Mouse (Mus musculus): Measurements from ENCODE around the gene Ythdf1. TPM values are rescaled to one million over a fixed set of nuclear protein-coding genes. Genes with fewer than 3 reads are reported as not detected.

Ythdf1 gene
- 65.2 TPM for polyA plus RNA-seq (2015; fragmentation: Illumina TruSeq; extraction: RNeasy Lipid Tissue Mini Kit (QIAGEN cat#74804); ENCODE audit: insufficient read depth, low replicate concordance)

GRCm38 (mm10) chr2:180920810-180921400 is at the start of gene Ythdf1:
Gene Ythdf1, minus strand, starts transcription at chr2:180920949.

GRCm38 (mm10) chr2:180967010-180967763 is 46.4 kb upstream of the Ythdf1 start, which contains the start of gene Arfgap1:
Gene Arfgap1, plus strand, starts transcription at chr2:180967225.

GRCm38 (mm10) chr2:180954061-180955047 is 33.6 kb upstream of the Ythdf1 start, which contains the start of gene Nkain4:
Gene Nkain4, minus strand, starts transcription at chr2:180954699.

GRCm38 (mm10) chr2:180928723-180929122 is 8.0 kb upstream of the Ythdf1 start, which contains the start of gene Birc7:
Gene Birc7, plus strand, starts transcription at chr2:180929023.

Other genes with a start within 250 kb of the Ythdf1 start
- 56.4 TPM for gene Dido1, start 210.9 kb downstream of the Ythdf1 start, polyA plus RNA-seq (2015; fragmentation: Illumina TruSeq; extraction: RNeasy Lipid Tissue Mini Kit (QIAGEN cat#74804); ENCODE audit: insufficient read depth, low replicate concordance)
- gene Gid8, start 210.8 kb downstream of the Ythdf1 start, polyA plus RNA-seq (2015; fragmentation: Illumina TruSeq; extraction: RNeasy Lipid Tissue Mini Kit (QIAGEN cat#74804); ENCODE audit: insufficient read depth, low replicate concordance) = 77.1 TPM
- gene Slc17a9, start 195.7 kb downstream of the Ythdf1 start, polyA plus RNA-seq (2015; fragmentation: Illumina TruSeq; extraction: RNeasy Lipid Tissue Mini Kit (QIAGEN cat#74804); ENCODE audit: insufficient read depth, low replicate concordance) = 17.0 TPM
- gene Bhlhe23, start 144.0 kb downstream of the Ythdf1 start, polyA plus RNA-seq (2015; fragmentation: Illumina TruSeq; extraction: RNeasy Lipid Tissue Mini Kit (QIAGEN cat#74804); ENCODE audit: insufficient read depth, low replicate concordance) = not detected
- not detected for gene Birc7, start 8.1 kb upstream of the Ythdf1 start, polyA plus RNA-seq (2015; fragmentation: Illumina TruSeq; extraction: RNeasy Lipid Tissue Mini Kit (QIAGEN cat#74804); ENCODE audit: insufficient read depth, low replicate concordance)
- gene Nkain4, start 33.8 kb upstream of the Ythdf1 start, polyA plus RNA-seq (2015; fragmentation: Illumina TruSeq; extraction: RNeasy Lipid Tissue Mini Kit (QIAGEN cat#74804); ENCODE audit: insufficient read depth, low replicate concordance) = 1.1 TPM
- 29.3 TPM for gene Arfgap1, start 46.3 kb upstream of the Ythdf1 start, polyA plus RNA-seq (2015; fragmentation: Illumina TruSeq; extraction: RNeasy Lipid Tissue Mini Kit (QIAGEN cat#74804); ENCODE audit: insufficient read depth, low replicate concordance)
- 1.6 TPM for gene Col20a1, start 65.6 kb upstream of the Ythdf1 start, polyA plus RNA-seq (2015; fragmentation: Illumina TruSeq; extraction: RNeasy Lipid Tissue Mini Kit (QIAGEN cat#74804); ENCODE audit: insufficient read depth, low replicate concordance)
- not detected for gene Chrna4, start 122.6 kb upstream of the Ythdf1 start, polyA plus RNA-seq (2015; fragmentation: Illumina TruSeq; extraction: RNeasy Lipid Tissue Mini Kit (QIAGEN cat#74804); ENCODE audit: insufficient read depth, low replicate concordance)
- not detected for gene Kcnq2, start 214.4 kb upstream of the Ythdf1 start, polyA plus RNA-seq (2015; fragmentation: Illumina TruSeq; extraction: RNeasy Lipid Tissue Mini Kit (QIAGEN cat#74804); ENCODE audit: insufficient read depth, low replicate concordance)
- not detected for gene Eef1a2, start 236.1 kb upstream of the Ythdf1 start, polyA plus RNA-seq (2015; fragmentation: Illumina TruSeq; extraction: RNeasy Lipid Tissue Mini Kit (QIAGEN cat#74804); ENCODE audit: insufficient read depth, low replicate concordance)